Mouse (Mus musculus) kidney, postnatal 36 days (tissue): Measurements from ENCODE around the gene Serp2.
A peak's percentile ranks its signal among the peaks of the same experiment; 100 is the strongest.

ENCODE experiments used
- DNase-seq, 2 experiments: peaks; one replicate each; pipeline ENCODE4 v3.0.0; 2021 to 2022; ENCODE audit warnings: mixed read lengths in 2 of 2

Gene Serp2

DNA sequence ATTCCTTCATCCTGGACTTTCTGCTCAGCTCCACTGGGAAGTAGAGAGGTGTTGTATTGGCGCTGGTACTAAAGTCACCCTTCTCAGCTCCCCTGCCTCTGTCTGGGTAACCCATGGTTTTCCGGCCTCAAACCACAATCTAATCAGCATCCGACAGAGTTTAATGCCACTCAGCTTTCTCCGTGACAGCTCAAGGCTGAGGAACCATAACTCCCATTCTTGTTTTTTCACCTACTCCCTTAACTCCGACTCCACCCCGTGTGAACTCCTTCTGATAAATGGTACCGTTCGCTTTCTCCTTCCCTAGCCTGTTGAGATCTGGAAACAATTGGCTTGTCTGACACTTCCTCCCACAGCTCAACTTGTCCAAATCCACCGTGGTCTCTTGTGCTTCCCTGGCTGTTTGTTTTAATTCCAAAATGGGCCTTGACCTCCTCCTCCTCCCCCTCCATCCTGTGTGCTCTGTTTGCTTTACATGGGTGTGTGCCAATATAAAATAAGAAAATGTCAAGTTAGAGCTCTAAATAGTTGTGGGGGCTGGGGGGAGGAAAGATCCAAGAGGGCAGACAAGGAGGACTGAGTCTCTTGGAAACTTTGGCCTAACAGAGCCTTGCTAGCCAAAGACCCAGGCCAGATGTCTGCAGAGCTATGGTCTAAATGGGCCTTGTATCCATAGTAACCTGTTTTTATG, 12.7 kb upstream of the Serp2 start:
- DNase-seq = peak in 1 of 2 experiments; percentile 43

DNA sequence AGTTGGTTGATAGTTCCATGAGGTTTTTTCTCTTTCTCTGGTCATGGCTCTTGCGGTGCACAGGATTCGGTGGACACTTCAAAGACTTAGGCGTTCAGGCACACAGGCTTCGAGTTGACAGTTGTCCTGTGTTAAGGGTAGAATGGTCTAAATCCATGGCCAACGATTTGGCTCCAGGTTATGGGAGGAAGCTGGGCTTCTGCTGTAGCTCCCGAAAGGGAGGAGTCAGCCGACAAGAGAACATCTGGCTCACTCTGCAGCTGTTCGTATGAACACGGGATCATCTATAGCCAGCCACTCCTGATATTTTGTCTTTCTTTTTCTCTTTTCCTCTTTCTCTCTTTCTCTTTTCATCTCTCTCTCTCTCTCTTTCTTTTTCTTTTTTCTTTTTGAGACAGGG, 11.9 kb upstream of the Serp2 start:
- no peak for DNase-seq

DNA sequence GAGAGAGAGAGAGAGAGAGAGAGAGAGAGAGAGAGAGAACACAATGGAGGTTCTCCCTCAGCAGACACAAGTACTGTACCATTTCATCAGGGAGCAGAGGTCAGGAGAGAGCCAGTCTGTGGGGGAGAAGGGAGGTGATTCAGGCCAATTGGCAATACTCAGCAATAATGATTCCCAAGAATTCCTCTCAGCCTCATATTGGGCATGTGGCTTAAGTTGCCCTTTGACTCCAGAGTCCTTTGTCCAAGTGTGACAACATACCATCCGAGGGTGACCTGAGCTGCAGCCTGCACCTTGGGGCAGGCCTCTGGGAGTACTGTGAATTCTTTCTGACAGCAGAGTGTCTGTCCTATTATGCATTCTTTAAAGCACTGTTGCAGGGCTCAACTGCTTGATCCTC, 10.6 kb upstream of the Serp2 start:
- DNase-seq = peak; percentile 50 to 54

DNA sequence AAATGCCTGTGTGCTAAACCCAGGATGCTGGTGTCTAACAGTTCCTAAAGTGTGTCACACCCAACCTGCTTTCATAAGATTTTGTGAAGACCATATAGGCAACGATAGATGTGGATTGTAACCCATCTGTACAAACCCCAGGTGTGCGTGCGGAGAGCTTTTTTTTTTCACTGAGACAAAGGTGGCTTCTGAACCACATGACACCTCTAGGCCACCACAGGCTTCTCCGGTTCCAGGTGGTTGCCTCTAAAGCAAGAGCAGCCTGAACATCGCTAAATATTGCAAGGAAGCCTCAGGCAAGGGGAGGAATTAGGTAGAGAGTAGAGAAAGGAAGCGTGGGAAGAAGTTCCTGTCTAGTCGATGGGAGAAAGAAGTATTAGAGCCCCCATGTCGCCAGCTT, 10.0 kb upstream of the Serp2 start:
- no peak for DNase-seq

DNA sequence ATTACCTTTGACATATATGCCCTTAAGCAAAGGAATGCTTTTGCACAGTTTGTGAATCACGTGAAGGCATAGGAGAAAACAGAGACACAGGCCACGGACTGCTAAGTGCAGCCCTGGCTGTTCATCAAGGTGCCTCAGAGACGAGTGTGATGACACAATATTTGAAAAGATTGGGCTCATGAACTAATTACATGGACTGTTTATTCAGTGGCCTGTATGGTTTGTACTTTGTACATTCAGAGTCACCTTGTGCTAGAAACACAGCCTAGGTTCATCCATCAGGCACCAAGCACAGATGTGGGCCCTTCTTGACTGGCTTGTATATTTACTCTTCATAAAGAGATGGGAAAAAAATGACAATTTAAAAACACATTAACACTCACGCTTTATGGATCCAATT, 9.5 kb upstream of the Serp2 start:
- DNase-seq = no peak

DNA sequence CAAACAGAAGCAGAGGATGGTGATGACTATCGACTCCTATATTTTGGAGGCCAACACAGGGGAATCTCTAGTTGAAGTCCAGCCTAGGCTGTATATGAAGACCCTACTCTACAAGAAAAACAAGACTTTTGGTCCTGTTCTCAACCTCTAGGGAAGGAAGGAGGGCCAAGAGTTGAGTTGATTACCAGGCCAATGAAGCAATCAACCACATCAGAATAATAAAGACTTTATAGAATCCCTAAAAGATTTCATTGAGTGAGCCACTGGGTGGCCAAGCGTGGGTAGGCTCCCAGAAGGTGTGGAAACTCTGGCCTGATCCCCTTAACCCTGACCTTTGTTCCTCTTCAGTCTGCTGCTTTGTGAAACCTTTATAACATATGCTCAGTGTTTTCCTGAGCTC, 2.5 kb upstream of the Serp2 start:
- no peak for DNase-seq

DNA sequence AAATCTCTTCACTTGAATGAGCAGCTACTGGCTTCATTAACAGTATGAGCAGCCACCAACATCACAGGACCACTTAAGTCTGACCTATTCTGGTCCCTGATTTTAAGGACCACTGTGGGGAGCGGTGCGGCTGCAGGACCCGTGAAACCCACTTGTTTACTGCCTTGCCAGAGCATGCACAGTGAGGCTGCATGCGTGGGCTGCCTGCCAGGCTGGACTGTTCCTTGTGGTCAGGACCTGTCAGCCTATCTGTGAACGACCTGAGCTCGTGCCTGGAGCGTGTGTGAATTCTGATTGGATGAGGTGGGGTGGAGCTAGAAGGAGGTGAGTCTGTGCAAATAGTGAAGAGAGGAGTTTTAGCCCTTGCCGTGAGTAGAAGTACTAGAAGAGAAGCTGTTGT, 1.5 kb upstream of the Serp2 start:
- DNase-seq = peak; percentile 35 to 41

DNA sequence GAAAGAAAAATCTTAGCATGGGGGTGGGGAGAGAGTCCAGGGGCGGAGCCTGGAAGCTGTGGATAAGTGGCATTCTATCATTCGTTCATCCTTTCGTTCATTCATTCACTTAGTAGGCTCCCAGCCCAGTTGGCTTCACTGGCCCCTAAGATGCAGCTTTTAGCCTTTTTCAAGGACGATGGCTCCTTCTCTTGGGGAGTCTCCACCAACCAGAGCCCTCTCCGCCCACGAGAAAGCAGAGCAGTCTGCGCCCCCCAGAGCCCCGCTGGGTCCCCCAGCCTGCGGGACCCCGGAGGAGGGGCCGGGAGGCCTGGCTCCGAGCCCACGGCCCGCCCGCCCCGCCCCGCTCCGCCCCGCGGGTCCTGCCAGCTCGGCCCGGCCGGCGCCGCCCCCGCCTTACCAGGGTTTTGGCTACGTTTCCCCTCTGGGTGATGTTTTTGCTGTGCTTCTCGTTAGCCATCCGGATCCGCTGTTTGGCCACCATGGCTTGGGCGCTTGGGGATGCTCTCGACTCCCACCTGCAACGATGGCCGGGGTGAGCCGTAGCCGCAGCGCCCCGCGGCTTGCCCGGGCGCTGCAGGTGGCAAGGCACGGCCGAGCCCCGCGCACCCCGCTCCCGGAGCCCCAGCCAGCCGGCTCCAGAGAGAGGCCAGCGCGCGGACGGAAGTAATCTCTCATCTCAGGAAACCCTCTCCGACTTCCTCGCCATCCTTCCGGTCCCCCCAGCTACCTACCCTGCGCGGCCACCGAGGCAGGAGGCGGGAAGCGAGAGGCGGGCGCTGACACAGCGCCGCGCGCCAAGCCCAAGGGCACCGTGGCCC, 448 bp downstream of the Serp2 start:
- DNase-seq = peak; percentile 74 to 81

DNA sequence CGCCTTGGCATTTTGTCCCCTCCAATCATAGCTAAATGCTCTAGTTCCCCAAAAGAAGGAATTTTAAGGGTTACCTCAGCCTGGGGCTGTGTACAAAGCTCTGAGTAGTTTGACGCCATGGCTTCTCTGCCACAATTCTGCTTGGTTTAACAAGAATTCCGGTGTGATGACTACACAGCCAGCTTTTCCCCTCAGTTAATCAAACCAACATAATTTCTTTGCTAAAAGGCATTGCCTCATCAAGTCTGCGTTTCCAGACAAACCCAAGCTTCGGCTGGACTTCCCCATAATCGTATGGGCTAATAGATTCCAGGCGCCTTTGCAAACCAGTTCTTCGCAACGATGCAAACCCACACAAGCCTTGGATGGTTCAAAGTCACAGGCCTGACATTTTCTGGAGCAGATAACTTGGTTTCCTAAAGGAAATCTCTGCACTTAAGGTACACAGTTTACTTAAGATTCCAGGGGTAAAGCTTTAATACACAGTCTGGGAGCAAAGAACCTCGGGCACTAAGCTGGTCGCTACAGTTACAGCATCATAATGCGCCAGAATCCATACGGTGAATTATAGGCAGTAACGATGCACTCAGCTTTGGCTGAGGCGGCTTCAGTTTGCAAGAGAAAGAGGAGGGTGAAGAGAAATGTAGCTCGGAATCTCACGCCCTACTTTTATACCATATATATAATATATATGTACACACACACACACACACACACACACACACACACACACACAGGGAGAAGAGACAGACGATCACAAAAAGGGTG, 1.2 kb downstream of the Serp2 start:
- no peak for DNase-seq

DNA sequence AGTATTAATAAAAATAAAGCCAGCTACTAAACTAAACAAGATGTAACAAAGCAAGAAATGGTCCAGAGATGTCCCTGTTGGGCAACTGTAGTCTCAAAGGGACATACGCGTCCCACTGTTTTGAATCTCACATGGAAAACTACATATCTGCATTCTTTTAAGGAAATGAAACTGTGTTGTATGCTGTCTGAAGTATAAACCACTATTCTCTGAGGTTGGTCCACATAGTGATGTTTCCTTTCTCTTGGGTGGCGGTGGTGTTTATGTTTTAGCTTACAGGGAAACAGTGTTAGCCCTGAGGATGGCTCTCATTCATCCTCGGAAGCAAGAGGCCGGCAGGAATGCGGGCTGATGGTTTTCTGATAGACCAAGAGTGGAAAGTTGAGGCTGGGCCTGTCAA, 12.6 kb downstream of the Serp2 start:
- DNase-seq = no peak

DNA sequence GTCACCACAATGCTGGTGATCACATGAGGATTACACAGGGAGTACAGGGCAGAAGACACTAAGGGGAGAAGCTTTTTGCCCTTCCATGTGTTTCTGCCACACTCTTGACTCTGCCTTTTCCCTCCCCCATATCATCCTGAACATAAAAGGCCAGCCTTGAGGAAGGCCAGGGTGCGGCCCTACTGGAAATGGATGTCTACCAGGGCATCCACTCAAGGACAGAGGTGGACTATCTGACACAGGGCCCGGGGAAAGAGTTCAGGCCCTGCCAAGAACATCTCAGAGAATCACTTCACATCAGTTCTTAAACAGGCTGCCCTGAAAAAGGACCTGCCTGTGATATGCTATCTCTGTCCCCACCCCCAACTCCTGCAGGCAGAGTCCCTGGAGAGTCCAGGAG, 15.3 kb downstream of the Serp2 start:
- no peak for DNase-seq

DNA sequence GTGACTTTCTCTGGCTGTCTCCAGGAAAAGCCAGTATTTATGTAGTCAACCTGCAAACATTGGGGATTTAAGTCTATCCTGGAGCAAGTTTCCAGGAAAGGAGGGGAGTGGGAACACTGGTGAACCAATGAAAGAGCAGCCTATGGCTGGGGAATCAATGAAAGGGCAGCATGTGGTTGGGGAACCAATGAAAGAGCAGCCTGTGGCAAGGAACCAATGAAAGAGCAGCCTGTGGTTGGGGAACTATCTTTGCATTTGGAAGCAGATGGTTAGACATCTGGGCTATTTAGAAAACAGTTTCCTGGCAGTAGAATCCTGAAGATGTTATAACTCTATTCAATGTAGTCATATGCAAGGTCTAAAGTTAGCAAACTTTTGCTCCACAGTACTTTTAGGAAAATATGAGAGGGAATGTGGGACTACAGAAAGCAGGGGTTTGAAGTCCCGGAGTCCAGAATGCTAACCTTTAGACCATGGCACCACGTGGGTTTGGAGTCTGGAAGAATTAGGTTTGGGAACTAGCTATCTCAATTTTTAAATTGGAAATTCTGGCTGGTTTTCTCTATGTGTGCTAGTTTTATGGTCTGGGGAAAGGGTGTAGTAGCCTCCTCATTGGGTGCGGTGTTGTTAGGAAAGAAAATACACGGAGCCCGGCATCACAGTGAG, 16.6 kb downstream of the Serp2 start:
- peak; percentile 39 to 50 for DNase-seq

DNA sequence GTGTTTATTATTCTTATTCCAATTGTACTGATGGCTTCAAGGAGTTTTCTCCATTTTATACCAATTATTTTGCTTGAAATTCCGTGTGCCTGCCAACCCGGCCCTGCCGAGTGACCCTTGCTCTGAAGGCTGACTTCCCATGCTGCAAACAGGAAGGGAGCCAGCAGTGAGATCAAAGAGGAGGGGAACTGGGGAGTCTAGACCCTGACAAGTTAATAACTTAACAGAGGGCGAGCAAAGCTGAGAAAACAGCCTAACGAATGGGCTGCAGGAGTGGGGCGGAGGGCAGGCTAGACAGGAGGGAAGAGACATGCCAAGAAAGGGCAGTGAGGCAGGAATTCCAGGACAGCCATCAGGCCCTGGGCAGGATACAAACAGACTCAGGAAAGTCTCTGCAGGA, 19.8 kb downstream of the Serp2 start:
- peak; percentile 86 to 92 for DNase-seq

DNA sequence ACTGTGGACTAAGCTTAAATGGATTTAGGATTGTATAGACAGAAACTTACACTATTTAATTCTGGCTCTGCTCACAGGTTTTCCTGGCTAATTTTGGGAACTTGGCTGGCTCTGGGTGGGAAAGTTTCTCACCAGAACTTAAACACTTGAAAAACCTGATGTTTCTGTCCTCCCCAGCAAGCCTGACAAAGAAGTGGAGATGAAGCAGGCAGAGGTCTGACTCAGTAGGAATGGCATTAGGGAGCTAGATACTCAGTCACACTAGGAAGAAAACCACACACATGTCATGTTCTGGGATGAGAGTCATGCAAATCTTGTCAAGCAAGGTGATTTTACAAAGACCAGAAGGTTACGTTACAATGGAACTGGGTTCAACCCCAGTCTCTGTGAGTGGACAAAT, 21.6 kb downstream of the Serp2 start:
- no peak for DNase-seq

DNA sequence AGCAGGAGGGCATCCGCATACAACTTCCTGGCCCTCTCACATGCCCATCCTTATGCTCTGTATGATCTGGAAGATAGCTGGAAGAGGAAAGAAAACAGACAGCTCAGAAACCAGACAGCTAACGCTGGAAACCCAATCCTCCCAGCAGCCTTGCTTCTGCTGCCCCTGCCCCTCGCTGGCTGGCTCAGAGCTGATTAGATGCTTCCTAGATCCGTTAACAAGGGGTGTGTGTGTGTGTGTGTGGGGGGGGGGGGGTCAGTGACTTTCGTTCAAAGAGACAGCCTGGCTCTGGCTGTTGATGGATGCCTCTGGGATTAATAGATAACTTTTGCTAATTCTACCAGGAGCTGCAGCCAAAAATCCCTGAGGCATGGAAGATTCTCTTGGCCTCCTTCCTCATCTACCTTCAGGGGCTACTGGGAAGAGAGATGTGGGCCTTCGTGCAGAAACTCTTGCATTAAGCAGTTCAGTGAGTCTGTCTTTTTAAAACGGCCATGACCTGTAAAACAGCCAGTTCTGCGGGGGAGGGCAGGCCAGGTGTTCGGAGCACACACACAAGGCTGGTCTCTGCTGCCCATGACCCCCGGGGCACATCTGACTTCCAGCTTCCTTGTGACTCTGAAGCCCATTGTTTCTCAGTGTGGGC, 23.4 kb downstream of the Serp2 start:
- peak; percentile 67 to 84 for DNase-seq

DNA sequence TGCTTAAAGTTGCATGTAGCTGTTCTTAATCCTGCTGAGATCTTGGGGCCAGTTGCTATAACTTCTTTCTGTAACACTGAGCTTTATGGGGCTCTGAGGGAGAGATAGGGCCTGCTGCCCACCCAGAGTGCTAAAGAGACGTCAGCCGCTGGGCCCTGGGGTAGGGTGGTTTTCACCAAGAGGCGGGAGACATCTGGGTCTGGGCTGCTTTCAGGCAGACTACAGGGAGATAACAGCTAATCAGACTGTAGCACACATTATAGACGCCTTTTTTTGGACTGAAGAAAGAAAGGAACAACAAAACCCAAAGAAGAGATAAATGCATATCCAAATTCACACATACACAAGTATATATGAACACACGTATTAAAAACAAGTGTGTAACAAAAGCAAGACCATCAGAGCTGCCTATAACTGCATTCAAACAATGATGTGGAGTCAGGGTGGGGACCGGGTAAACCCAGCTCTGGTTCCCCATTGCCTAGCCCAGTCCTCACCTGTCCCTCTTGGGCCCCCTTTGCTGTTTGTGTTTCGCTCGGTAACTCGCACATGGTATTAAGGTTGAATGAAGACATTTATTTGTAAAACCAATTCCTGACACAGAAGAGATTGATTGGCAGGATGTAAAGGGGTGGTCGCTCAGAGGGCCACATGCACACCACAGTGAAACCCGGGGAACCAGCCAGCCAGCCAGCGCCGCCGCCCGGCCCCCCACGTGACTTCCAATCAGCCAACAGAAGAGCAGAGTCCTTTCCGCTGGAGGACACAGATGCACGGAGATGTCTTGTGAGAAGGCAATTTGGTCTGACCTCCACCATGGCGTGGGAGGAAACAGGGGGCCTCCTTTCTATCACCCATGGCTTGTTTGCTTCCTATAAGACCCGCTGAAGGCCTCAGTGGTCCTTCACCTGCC, 24.2 kb downstream of the Serp2 start:
- peak; percentile 71 to 80 for DNase-seq

DNA sequence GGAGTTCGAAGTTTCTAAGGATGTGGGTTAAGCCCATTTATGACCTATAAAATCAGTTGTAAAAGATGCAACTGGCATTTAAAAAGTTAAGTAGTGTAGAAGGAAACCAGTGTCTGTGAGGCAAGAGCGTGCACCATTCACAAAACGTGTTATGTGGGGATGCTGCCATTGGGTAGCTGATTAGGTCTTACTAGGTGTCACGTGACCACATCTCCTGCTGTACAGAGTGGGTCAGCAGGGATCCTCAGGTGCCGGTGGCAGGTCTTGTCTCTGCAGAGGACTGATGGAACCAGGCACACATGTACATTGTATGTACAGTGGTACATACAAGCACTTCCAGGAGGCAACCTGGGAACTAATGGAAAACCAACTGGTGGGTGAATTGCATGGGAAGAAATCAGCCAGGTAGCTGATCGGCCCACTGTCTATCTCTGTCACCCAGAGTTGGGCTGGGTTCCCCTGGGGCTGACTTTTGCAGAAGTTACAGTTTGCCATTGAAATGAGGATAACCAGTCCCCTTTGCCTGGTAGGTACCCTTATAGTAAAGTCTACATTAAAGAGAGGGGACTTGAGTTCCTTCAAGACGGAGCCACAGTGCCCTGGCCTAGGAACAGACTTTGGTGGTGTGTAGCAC, 25.5 kb downstream of the Serp2 start:
- DNase-seq = no peak

DNA sequence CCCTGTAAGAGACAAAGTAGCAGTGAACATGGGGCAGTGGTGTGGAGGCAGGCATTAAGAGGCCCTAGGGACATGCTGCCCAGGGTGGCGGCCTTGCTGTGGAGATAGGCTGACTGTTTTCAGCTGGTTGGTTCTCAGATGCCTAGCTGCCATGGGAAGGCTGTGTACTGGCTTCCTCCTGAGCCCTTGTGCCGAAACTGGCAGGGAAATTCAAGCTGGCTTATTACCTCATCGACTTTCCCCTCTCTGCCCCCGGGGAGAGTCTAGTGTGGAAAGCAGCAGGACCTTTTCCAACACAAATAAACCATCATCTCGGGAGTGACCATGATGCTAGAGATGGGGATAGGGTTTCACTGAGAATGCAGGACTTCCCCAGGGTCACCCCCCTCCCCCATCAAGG, 28.0 kb downstream of the Serp2 start:
- no peak for DNase-seq

DNA sequence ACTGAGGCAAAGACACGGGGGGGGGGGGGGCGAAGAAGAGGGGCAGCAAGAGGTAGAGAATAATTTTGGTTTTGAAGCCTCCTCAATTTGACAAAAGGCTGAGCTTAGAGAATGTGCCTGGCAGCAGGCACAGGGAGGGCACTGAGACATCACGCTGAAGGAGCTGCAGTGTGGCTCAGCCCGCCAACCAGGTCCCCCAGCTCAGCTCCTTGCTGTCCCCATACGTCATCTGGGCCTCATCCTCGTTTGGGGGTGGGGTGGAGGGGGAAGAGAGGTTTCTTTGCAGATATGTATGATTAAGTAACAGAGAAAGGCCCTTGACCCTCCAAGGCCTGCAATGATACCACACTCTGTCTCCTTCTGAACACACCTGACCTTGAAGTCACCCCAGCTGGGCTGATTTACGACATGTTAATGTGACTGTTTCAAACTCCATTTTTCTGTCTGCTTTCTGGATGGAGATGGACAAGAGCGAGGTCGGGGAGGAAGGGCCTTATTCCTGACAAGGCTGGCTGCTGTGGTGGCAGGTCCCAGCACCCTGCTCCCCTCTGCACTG, 28.9 kb downstream of the Serp2 start:
- DNase-seq = no peak

DNA sequence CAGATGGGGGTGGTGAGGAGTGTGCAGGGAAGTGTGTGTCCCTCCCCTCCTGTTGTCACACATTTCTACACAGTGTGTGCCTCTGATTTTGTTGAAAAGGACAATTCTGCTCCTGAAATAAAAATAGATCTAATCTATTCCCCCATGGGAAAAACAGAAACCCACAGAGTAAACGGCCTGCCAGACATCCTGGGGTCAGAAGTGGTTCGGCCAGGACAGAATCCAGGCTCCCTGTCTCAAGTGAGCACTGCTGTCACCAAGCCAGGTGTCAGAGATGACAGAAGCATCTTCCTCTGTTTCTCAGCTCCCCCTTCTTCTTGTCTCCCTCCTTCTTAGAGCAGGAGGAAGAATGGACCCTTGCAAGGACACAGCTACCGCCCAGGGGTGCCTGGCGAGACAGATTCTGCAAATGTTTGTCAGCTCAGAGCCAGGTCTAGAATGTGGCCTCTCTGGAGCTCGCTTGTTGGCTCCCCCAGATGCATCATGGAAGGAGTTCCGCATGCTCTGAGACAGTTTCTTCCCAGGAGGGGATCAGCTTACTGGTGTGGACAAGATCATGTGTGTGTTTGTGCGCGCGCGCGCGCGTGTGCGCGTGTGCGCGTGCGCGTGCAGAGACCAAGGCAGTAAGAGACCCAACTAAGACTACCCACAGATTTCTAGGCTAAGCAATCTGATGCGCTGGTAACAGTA, 29.5 kb downstream of the Serp2 start:
- peak in 1 of 2 experiments; percentile 33 for DNase-seq
